Mouse (Mus musculus): ENCODE measurements around the gene Grik4. TPM values are rescaled to one million over a fixed set of nuclear protein-coding genes. Genes with fewer than 3 reads are reported as not detected.
"Not testable (repeated sequence)": the region's sequence is repeated elsewhere in the genome, so short reads cannot be mapped to it uniquely, and the experiment has no call there.

The Grik4 gene
- 5.1 and 5.8 TPM in 2 replicates for polyA plus RNA-seq (2014; fragmentation: Nextera tagmentation; extraction: Ambion mirVana)

DNA sequence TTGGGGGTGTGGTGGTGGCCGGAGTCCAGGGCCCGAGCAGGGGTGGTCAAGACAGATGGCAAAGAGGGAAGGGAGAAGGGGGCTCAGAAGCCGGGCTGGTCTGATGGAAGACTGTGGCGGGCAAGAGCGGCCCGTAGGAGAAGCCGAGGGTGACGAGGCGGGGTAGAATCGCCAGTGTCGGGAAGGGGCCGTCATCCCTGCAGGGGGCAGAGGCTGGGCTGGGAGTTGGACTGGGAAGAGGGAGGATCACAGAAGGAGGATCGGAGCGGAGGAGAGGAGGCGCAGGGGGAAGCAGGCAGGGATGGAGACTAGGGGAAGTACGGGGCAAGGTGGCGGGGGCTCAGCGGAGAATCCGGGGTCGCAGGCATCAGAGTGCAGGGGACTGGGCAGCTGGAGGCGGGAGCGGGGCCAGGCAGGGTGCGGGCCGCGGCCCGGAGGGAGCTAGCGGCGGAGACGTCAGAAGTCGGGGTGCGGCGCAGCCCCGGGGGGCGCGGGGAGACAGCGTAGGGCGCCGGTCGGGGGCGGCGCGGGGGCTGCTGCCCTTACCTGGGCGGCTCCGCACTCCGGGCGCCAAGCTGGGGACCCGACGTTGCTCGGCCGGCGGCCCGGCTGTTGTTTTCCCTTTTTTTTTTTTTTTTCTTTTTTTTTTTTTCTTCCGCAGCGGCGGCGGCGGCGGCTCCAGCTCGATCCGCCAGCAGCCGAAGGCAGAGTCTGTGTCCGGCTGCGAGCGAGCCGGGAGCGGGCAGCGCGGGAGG is at the start of gene Grik4:
Grik4 (minus strand) TSS at position 713 of the 755 bp plus-strand sequence.
- DNase-seq (ENCODE audit: low spot score) (peak; percentile 51), ATAC-seq (ENCODE audit: low FRiP score) (peak; percentile 23; the same call in 1 of the 2 replicates)
- Histone ChIP-seq H3K9me3 (ENCODE audit: control insufficient read depth, low read length) (no peaks in the 10 kb centered on the region), H3K4me3 (replicated peaks; ENCODE audit: low read length) (peak within 1 kb of the TSS; percentile 81), H3K27ac (peak within 1 kb of the TSS; percentile 81), H3K9ac (peak within 1 kb of the TSS; percentile 94), H3K27me3 (ENCODE audit: control insufficient read depth, insufficient read depth, low read length) (no peaks in the 10 kb centered on the region), H3K4me1 (replicated peaks; ENCODE audit: control insufficient read depth, insufficient read depth, low read length) (0 out of 2 replicates have a peak, but pooled peaks cover 11% of the 10 kb centered on the region), H3K36me3 (replicated peaks; ENCODE audit: control insufficient read depth, insufficient read depth) (no peaks in the 10 kb centered on the region), H3K4me2 (replicated peaks) (peak within 1 kb of the TSS; percentile 95)
- 0% methylated on average over 55 of the region's 68 CpGs for WGBS

DNA sequence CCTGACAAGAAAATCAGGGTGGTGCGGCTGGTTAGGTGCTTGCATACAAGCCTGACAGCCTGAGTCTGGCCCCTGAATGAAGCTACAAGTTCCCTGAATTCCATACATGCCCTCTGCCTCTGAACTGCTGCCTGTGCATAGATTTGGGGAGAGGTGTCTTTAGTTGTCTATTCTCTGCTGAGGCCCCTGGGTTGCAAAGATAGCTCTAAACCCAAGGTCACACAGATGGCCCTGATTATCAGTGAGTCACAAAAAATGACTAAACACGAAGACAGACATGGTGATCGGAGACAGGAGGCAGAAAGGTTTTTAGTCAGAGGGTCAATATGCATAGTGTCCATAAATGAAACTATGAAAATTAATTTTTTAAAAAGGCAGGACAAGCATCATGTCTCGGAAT is 49.4 kb upstream of the Grik4 start:
- no peak overlapping the region for H3K27ac ChIP-seq
- ATAC-seq (ENCODE audit: low FRiP score) (no peak), DNase-seq (ENCODE audit: low spot score) (no peak)
- H3K36me3 ChIP-seq (replicated peaks; ENCODE audit: control insufficient read depth, insufficient read depth): peaks cover 87% of the 10 kb centered on the region
- H3K27me3 ChIP-seq (ENCODE audit: control insufficient read depth, insufficient read depth, low read length): no peaks in the 10 kb centered on the region
- no peak overlapping the region for H3K9ac ChIP-seq
- no peaks in the 10 kb centered on the region for H3K9me3 ChIP-seq (ENCODE audit: control insufficient read depth, low read length)
- no peaks in the 10 kb centered on the region for H3K4me1 ChIP-seq (replicated peaks; ENCODE audit: control insufficient read depth, insufficient read depth, low read length)
- no peak overlapping the region for H3K4me3 ChIP-seq (replicated peaks; ENCODE audit: low read length)
- no peak overlapping the region for H3K4me2 ChIP-seq (replicated peaks)
- WGBS: 91% methylated on average over 4 of the region's 4 CpGs

DNA sequence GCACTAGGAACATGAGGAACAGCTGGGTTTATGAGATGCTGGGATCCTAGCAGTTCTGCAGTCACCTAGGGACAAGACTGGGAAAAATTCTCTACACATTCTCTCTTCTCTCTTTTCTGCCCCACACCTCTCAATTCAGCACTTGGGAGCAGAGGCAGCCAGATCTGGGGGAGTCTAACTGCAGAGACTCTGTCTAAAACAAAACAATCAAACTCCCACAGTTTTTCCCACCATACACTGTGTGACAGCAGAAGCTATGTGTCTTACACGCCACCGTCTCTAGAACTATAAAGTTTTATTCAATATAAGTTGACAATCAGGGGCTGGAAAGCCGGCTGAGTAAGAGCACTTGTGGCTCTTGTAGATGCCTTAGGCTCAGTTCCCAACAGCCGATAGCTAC is 43.7 kb upstream of the Grik4 start:
- H3K9ac ChIP-seq: no peak overlapping the region
- ATAC-seq (ENCODE audit: low FRiP score) (no peak), DNase-seq (ENCODE audit: low spot score) (no peak)
- H3K4me2 ChIP-seq (replicated peaks): no peak overlapping the region
- H3K27me3 ChIP-seq (ENCODE audit: control insufficient read depth, insufficient read depth, low read length): no peaks in the 10 kb centered on the region
- peaks cover 89% of the 10 kb centered on the region for H3K36me3 ChIP-seq (replicated peaks; ENCODE audit: control insufficient read depth, insufficient read depth)
- 94% methylated on average over 4 of the region's 4 CpGs for WGBS
- no peaks in the 10 kb centered on the region for H3K4me1 ChIP-seq (replicated peaks; ENCODE audit: control insufficient read depth, insufficient read depth, low read length)
- no peaks in the 10 kb centered on the region for H3K9me3 ChIP-seq (ENCODE audit: control insufficient read depth, low read length)
- H3K4me3 ChIP-seq (replicated peaks; ENCODE audit: low read length): no peak overlapping the region
- H3K27ac ChIP-seq: no peak overlapping the region

DNA sequence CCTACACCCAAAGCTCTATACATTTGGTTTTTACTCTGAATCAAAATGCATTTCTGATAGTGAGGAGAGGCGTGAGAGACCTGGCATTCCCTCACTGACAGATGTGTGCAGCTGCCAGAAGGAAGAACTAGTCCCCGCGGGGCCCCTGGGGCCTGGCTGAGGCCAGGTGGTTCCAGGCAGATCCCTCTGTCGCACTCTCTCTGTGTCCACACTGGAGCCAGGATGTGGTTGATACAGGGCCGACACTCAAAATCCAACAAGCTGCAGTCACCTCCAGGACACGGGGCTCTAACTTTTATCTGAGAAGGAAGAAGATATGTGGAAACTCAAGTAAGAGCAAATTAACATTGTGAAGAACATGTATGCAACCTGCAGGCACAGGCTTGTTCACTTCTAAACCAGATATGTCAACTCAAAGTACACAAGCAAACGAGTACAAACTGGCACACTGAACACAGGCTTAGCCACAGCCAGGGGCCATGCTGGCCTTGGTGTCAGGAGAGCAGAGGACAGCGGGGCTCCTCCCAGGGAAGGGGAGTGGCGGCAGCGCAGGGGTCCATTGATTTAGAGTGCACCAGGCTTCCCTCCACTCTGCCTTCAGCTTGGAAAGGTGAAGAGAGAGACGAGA is 24.7 kb upstream of the Grik4 start:
- no peak overlapping the region for H3K4me3 ChIP-seq (replicated peaks; ENCODE audit: low read length)
- ATAC-seq (ENCODE audit: low FRiP score) (no peak), DNase-seq (ENCODE audit: low spot score) (no peak)
- H3K4me2 ChIP-seq (replicated peaks): no peak overlapping the region
- no peak overlapping the region for H3K9ac ChIP-seq
- no peak overlapping the region for H3K27ac ChIP-seq
- no peaks in the 10 kb centered on the region for H3K4me1 ChIP-seq (replicated peaks; ENCODE audit: control insufficient read depth, insufficient read depth, low read length)
- WGBS: 76% methylated on average over 11 of the region's 11 CpGs
- no peaks in the 10 kb centered on the region for H3K9me3 ChIP-seq (ENCODE audit: control insufficient read depth, low read length)
- H3K36me3 ChIP-seq (replicated peaks; ENCODE audit: control insufficient read depth, insufficient read depth): peaks cover 87% of the 10 kb centered on the region
- H3K27me3 ChIP-seq (ENCODE audit: control insufficient read depth, insufficient read depth, low read length): no peaks in the 10 kb centered on the region

DNA sequence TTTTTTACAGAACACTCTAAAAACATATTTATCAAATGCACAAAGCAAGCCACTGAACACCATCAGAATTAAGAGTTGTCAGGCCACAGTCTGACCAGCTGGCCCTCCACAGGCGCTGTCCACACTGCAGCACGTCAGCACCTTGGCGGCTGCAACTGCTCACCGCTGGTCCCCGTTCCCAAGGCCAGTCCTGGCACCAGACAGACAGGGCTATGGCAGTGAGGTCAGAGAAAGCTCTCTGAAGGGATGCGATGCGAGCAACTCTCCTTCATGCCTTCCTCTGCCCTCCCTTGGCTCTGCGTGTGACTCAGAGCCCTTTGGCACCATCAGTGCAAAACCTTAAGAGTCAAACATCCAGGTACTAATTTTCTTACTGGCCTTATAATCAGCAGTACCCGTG is 23.4 kb upstream of the Grik4 start:
- no peak for ATAC-seq (ENCODE audit: low FRiP score)
- 86% methylated on average over 9 of the region's 9 CpGs for WGBS
- Histone ChIP-seq H3K9ac (no peak overlapping the region), H3K9me3 (ENCODE audit: control insufficient read depth, low read length) (no peaks in the 10 kb centered on the region), H3K4me3 (replicated peaks; ENCODE audit: low read length) (no peak overlapping the region), H3K27ac (no peak overlapping the region), H3K27me3 (ENCODE audit: control insufficient read depth, insufficient read depth, low read length) (no peaks in the 10 kb centered on the region), H3K4me1 (replicated peaks; ENCODE audit: control insufficient read depth, insufficient read depth, low read length) (no peaks in the 10 kb centered on the region), H3K4me2 (replicated peaks) (no peak overlapping the region), H3K36me3 (replicated peaks; ENCODE audit: control insufficient read depth, insufficient read depth) (peaks cover 75% of the 10 kb centered on the region)
- DNase-seq (ENCODE audit: low spot score): no peak

DNA sequence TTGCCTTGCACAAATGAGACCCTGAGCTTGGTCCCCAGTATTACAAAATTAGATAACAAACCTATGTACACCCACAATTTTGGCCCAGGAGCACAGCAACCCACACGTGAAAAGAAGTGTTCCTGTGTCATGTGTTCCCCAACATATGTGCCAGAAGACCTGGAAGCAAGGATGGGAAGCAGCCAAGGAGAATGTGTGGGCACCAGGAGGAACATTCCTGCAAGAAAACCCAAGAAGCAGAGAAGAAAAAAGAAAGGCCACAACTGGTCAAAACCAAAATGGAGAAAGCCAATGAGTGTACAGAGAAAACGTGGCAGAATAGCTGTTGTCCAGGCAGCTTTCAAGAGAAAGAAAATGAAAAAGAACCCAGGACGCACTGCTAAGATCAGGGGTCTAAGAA is 20.5 kb upstream of the Grik4 start:
- WGBS: 91% methylated on average over 2 of the region's 3 CpGs

DNA sequence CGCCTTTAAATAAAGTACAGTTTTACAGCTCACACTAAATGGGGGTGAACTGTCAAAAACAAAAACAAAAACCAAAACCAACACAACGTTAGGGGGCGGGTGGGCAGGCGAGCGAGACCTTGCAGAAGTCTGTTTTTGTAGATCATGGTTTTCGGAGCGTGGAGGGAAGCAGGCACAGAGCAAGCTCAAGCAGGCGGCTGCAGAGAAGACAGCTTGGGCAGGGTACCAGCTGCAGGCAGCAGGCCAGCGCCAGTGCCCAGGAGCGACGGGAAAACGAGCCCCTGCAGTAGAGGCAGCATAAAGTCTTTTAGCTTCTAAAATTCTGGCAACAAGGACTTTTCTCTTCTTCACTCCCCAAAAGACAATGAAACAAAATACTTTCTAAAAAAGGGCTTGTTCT is 20.1 kb upstream of the Grik4 start:
- WGBS: 83% methylated on average over 12 of the region's 12 CpGs
- ATAC-seq (ENCODE audit: low FRiP score): no peak

More for the DNA sequence above, 20.5 kb upstream of the Grik4 start:
- peaks cover 46% of the 10 kb centered on the region for H3K36me3 ChIP-seq (replicated peaks; ENCODE audit: control insufficient read depth, insufficient read depth)
- DNase-seq (ENCODE audit: low spot score); H3K4me3 ChIP-seq (replicated peaks; ENCODE audit: low read length); H3K4me2 ChIP-seq (replicated peaks); H3K27ac ChIP-seq; H3K9me3 ChIP-seq (ENCODE audit: control insufficient read depth, low read length); H3K9ac ChIP-seq; H3K4me1 ChIP-seq (replicated peaks; ENCODE audit: control insufficient read depth, insufficient read depth, low read length); ATAC-seq (ENCODE audit: low FRiP score); H3K27me3 ChIP-seq (ENCODE audit: control insufficient read depth, insufficient read depth, low read length): not testable (repeated sequence)

DNA sequence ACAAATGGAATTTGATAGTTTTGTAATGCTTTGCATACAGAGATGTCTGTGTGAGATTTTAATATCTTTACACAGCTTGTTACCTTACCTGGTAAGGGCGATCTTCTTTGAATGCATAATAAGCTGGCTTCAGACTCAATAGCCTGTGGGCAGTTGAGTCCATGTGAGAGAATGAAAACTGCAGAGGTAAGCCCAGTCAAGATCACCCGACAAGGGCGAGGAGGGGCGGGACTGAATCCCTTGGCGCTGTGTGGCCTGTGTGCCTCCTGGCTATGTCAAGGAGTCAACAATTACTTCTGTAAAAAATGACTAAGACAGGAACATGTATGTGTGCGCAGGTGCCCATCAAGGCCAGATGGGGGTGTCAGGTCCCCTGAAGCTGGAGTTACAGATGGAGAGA is 18.2 kb upstream of the Grik4 start:
- Histone ChIP-seq H3K4me2 (replicated peaks) (no peak overlapping the region), H3K27me3 (ENCODE audit: control insufficient read depth, insufficient read depth, low read length) (no peaks in the 10 kb centered on the region), H3K4me3 (replicated peaks; ENCODE audit: low read length) (no peak overlapping the region), H3K27ac (no peak overlapping the region), H3K4me1 (replicated peaks; ENCODE audit: control insufficient read depth, insufficient read depth, low read length) (no peaks in the 10 kb centered on the region), H3K9me3 (ENCODE audit: control insufficient read depth, low read length) (no peaks in the 10 kb centered on the region), H3K36me3 (replicated peaks; ENCODE audit: control insufficient read depth, insufficient read depth) (peaks cover 23% of the 10 kb centered on the region), H3K9ac (no peak overlapping the region)
- peak; percentile 40; the same call in 1 of the 2 replicates for ATAC-seq (ENCODE audit: low FRiP score)
- WGBS: 83% methylated on average over 6 of the region's 6 CpGs
- no peak for DNase-seq (ENCODE audit: low spot score)

More for the DNA sequence above, 20.1 kb upstream of the Grik4 start:
- H3K9ac ChIP-seq: no peak overlapping the region
- peaks cover 41% of the 10 kb centered on the region for H3K36me3 ChIP-seq (replicated peaks; ENCODE audit: control insufficient read depth, insufficient read depth)
- no peak overlapping the region for H3K27ac ChIP-seq
- H3K4me2 ChIP-seq (replicated peaks): no peak overlapping the region
- H3K4me1 ChIP-seq (replicated peaks; ENCODE audit: control insufficient read depth, insufficient read depth, low read length): no peaks in the 10 kb centered on the region
- H3K27me3 ChIP-seq (ENCODE audit: control insufficient read depth, insufficient read depth, low read length): no peaks in the 10 kb centered on the region
- no peak overlapping the region for H3K4me3 ChIP-seq (replicated peaks; ENCODE audit: low read length)
- no peak for DNase-seq (ENCODE audit: low spot score)
- H3K9me3 ChIP-seq (ENCODE audit: control insufficient read depth, low read length): no peaks in the 10 kb centered on the region

DNA sequence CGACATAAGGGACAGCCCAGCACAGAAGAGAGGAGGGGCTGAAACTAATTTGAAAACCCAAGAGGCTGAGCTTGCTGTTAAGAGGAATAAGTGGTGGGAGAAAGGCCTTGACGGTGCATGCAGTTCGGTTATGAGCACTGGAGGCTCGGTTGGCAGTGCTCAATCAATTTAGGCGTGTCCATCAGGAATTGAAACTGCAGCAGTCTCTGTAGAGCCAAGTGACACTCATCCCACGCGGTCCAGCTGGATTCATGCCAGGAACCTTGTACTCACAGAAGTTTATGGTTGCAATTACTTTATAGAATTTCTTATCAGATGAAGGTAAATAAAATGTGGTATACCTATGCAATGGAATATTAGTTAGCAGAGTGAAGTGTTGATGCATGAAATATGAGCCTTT is 14.1 kb upstream of the Grik4 start:
- H3K9ac ChIP-seq: no peak overlapping the region
- no peak for ATAC-seq (ENCODE audit: low FRiP score)
- peaks cover 6% of the 10 kb centered on the region for H3K4me1 ChIP-seq (replicated peaks; ENCODE audit: control insufficient read depth, insufficient read depth, low read length)
- WGBS: 39% methylated on average over 7 of the region's 7 CpGs
- H3K27ac ChIP-seq: no peak overlapping the region
- H3K4me2 ChIP-seq (replicated peaks): no peak overlapping the region
- no peaks in the 10 kb centered on the region for H3K36me3 ChIP-seq (replicated peaks; ENCODE audit: control insufficient read depth, insufficient read depth)
- no peaks in the 10 kb centered on the region for H3K9me3 ChIP-seq (ENCODE audit: control insufficient read depth, low read length)
- no peaks in the 10 kb centered on the region for H3K27me3 ChIP-seq (ENCODE audit: control insufficient read depth, insufficient read depth, low read length)
- H3K4me3 ChIP-seq (replicated peaks; ENCODE audit: low read length): no peak overlapping the region
- no peak for DNase-seq (ENCODE audit: low spot score)
